Mouse (Mus musculus) heart, postnatal 0 days (tissue): ENCODE measurements around the gene Ret. TPM values are rescaled to one million over a fixed set of nuclear protein-coding genes. Genes with fewer than 3 reads are reported as not detected.

ENCODE experiments used
- ATAC-seq: fragments of 200-750 bp; cut with Nextera tagmentation; 2 replicates; pipeline ENCODE4 v1.8.0; 2017; ENCODE audit warnings: low read depth, moderate number of reproducible peaks, moderate library complexity; ENCODE audit not compliant: insufficient read depth
- DNase-seq: peaks from one replicate; pipeline ENCODE4 v3.0.0-alpha.2; 2016; ENCODE audit warnings: low spot score
- H3K27ac ChIP-seq: fragments of 300-500 bp; sonication (generic); 2 replicates; pipeline ENCODE4 v1.5.1; 2014; ENCODE audit warnings: low read depth, mild to moderate bottlenecking
- H3K27me3 ChIP-seq: fragments of 300-500 bp; sonication (generic); 2 replicates; pipeline ENCODE4 v1.6.1; 2014; ENCODE audit warnings: low read length, mixed read lengths; ENCODE audit not compliant: control insufficient read depth, insufficient read depth
- H3K36me3 ChIP-seq: fragments of 300-500 bp; sonication (generic); replicated peaks from 2 replicates; pipeline ENCODE4 v1.6.1; 2014; ENCODE audit warnings: low read length, mixed read lengths; ENCODE audit not compliant: control insufficient read depth, insufficient read depth
- H3K4me1 ChIP-seq: fragments of 300-500 bp; sonication (generic); 2 replicates; pipeline ENCODE4 v1.6.1; 2014; ENCODE audit warnings: antibody characterized with exemption; ENCODE audit not compliant: control insufficient read depth, insufficient read depth
- H3K4me2 ChIP-seq: fragments of 300-500 bp; sonication (generic); 2 replicates; pipeline ENCODE4 v1.6.1; 2014; ENCODE audit warnings: low read depth, mild to moderate bottlenecking, low read length, moderate library complexity
- H3K4me3 ChIP-seq: fragments of 300-500 bp; sonication (generic); 2 replicates; pipeline ENCODE4 v1.5.1; 2014; ENCODE audit warnings: low read depth, low read length
- H3K9ac ChIP-seq: fragments of 300-500 bp; sonication (generic); replicated peaks from 2 replicates; pipeline ENCODE4 v1.6.1; 2014; ENCODE audit warnings: low read depth, low read length, mixed read lengths
- H3K9me3 ChIP-seq: fragments of 300-500 bp; sonication (generic); replicated peaks from 2 replicates; pipeline ENCODE4 v1.6.1; 2016; ENCODE audit warnings: low read length; ENCODE audit not compliant: control insufficient read depth
- CTCF ChIP-seq: IDR thresholded peaks from 2 replicates; pipeline ENCODE4 v1.5.1; 2016; ENCODE audit warnings: antibody characterized with exemption, control low read depth, low read depth
- EP300 ChIP-seq: IDR thresholded peaks from 2 replicates; pipeline ENCODE4 v1.6.1; 2016; ENCODE audit warnings: antibody characterized with exemption, low read depth
- WGBS: fragments of 180-500 bp; shearing (Covaris S2); extraction: QIAGEN DNeasy Blood & Tissue Kit; methylation state at CpG from one replicate; pipeline ENCODE4 v1.1.7; 2014; 5-methylcytosine and 5-hydroxymethylcytosine counted together
- polyA plus RNA-seq: library from polyadenylated mRNA; unstranded; fragments of >200 nt; fragmentation: Nextera tagmentation; extraction: Ambion mirVana; gene quantifications from 2 replicates; pipeline ENCODE4 v1.2.1, GENCODE M21; 2015
- total RNA-seq: library from RNA; depleted of rRNA; stranded (reverse); fragments of >200 nt; gene quantifications from 2 replicates; pipeline ENCODE4 v1.2.3, GENCODE M21; 2014; ENCODE audit warnings: low replicate concordance

Gene Ret
- total and polyA plus RNA-seq, 2 experiments from 2014 or later = 0.23 to 0.38 TPM

DNA sequence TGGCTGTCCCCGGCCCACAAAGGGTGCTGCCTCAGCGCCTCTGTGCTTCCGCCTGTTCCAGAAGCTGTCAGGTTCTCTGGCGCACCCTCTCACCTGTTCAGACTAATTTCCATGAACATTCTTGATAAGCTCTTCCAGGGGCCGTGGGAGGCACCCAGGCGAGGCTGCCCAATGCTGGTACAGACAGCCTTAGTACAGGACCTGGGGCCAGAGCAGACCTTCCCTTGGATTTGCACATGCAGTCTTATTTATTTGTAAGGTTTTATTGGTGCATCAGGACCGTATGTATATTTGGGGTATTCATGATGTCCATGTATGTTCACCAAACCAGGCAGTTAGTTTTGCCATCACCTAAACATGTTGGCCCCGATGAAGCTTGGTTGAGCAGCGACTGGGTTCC is 18.2 kb upstream of the Ret start:
- no peak for DNase-seq
- no peak for ATAC-seq
- no peak overlapping the region for H3K4me2 ChIP-seq
- H3K36me3 ChIP-seq = no peaks in the 10 kb centered on the region
- H3K4me1 ChIP-seq = no peaks in the 10 kb centered on the region
- H3K27ac ChIP-seq = no peak overlapping the region
- H3K9ac ChIP-seq = no peak overlapping the region
- WGBS = 80% methylated on average over 9 of the region's 9 CpGs
- no peak overlapping the region for H3K4me3 ChIP-seq
- H3K27me3 ChIP-seq = no peaks in the 10 kb centered on the region
- TF ChIP-seq EP300 = no peak
- no peaks in the 10 kb centered on the region for H3K9me3 ChIP-seq

DNA sequence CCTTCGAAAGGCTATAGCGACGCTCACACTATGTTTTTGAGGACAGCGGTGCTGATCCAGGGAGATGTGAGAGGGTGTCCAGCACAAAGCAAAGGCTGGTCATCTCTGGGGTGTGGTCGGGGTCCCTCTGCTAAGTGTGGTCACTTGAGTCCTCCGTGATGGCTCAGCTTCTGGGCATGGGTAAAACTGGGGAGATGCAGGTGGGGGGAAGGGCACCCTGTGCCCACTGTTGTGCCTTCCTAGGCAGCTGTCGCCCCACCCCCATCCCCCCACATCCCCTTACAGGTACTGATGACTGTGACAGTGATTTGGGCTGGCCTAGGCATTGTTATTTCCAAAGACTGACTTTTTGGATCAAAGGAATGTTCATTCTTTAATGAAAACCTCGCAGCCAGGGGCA is 10.8 kb upstream of the Ret start:
- no peak overlapping the region for H3K4me3 ChIP-seq
- H3K4me2 ChIP-seq = no peak overlapping the region
- WGBS = 83% methylated on average over 8 of the region's 8 CpGs
- ATAC-seq (no peak), DNase-seq (no peak)
- TF ChIP-seq EP300 = no peak
- TF ChIP-seq CTCF = no peak
- H3K27me3 ChIP-seq = 0 out of 2 replicates have a peak, but pooled peaks cover 6% of the 10 kb centered on the region
- H3K9ac ChIP-seq = no peak overlapping the region
- no peaks in the 10 kb centered on the region for H3K4me1 ChIP-seq
- no peak overlapping the region for H3K27ac ChIP-seq
- no peaks in the 10 kb centered on the region for H3K36me3 ChIP-seq
- no peaks in the 10 kb centered on the region for H3K9me3 ChIP-seq

DNA sequence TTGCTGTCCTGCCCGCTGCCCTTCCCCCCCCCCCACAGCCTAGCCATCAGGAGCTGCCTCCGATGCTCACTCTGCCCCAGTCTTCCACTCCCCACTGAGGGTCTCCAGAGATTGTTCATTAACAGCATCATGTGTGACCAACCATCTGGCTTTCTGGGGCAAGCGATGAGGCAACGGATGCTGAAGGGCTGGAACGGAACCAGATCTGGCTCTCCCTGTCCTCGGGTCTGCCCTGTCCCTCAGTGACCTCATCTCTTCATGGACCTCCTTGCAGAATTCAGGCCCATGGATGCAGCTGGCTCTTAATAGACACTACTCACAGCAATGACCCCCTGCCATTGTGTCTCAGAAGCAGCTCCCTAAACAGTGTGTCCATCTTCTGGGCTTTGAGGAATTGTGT is 8.9 kb upstream of the Ret start:
- ATAC-seq (no peak), DNase-seq (no peak)
- Histone ChIP-seq H3K36me3 (no peaks in the 10 kb centered on the region), H3K4me3 (no peak overlapping the region), H3K27ac (no peak overlapping the region), H3K27me3 (peaks cover 19% of the 10 kb centered on the region), H3K9me3 (no peaks in the 10 kb centered on the region), H3K4me2 (no peak overlapping the region), H3K4me1 (no peaks in the 10 kb centered on the region), H3K9ac (no peak overlapping the region)
- WGBS = 81% methylated on average over 6 of the region's 6 CpGs
- no peak for TF ChIP-seq EP300
- TF ChIP-seq CTCF = no peak

DNA sequence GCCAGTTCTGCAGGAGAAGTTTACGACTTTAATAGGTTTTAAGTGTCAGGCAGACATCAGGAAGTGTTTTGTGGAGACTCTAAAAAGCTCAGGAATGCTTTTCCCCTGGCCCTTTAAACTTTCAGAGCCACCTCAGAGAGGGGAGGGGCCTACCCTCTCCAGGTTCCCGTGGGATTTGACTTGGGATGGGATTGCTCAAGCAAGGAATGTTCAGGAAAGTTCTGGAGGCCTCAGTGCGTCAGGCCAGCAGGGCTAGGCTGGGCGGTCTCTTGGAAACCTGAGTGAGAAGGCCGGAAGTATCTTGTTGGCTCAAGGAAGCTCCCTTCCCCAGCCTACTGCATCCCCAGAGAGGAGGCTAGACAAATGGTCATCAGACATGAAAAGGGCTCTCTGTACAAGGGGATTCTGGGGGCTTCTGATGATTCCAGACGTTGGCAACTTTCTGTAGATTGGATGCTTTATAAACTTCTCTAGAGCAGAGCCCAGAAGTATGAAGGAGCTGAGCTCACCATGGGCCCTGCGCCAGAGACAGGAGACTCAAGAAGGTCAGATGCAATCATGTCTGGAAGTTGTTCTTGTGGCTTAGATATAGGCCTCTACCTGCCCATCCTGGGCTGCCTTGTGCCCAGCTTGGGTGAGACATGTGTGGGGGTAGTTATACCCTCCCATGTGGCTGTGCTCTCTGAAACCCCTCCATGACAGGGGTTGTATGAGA is 7.8 kb upstream of the Ret start:
- no peak overlapping the region for H3K27ac ChIP-seq
- H3K36me3 ChIP-seq = no peaks in the 10 kb centered on the region
- no peak overlapping the region for H3K9ac ChIP-seq
- H3K9me3 ChIP-seq = no peaks in the 10 kb centered on the region
- ATAC-seq (peak; percentile 49; the same call in 1 of the 2 replicates), DNase-seq (peak; percentile 7)
- H3K4me3 ChIP-seq = no peak overlapping the region
- H3K4me2 ChIP-seq = no peak overlapping the region
- WGBS = 43% methylated on average over 7 of the region's 7 CpGs
- no peaks in the 10 kb centered on the region for H3K4me1 ChIP-seq
- H3K27me3 ChIP-seq = peaks cover 27% of the 10 kb centered on the region
- no peak for TF ChIP-seq EP300
- no peak for TF ChIP-seq CTCF

DNA sequence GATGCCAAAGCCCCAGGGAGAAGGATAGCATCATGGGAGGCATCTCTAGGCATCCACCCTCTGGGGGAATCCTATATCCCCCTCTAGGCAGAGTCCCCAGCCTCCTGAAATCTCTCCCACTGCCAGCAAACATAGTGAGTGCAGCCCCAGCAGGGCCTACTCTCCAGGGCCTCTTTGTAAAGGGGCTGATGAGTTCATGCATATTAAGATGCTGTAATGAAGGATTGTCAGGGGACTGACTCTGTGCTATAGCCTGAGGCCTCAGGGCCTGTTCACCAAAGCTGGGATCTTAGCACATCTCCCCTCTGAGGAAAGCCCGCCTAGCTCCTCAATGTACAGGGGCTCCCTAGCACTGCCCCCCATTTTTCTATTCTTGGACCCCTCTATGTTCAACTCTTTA is 6.6 kb upstream of the Ret start:
- H3K9ac ChIP-seq = no peak overlapping the region
- H3K4me3 ChIP-seq = no peak overlapping the region
- no peak overlapping the region for H3K27ac ChIP-seq
- H3K4me2 ChIP-seq = no peak overlapping the region
- 89% methylated on average over 1 of the region's 1 CpGs for WGBS
- H3K27me3 ChIP-seq = peaks cover 40% of the 10 kb centered on the region
- H3K9me3 ChIP-seq = no peaks in the 10 kb centered on the region
- no peak for TF ChIP-seq CTCF
- TF ChIP-seq EP300 = no peak
- H3K4me1 ChIP-seq = no peaks in the 10 kb centered on the region
- no peaks in the 10 kb centered on the region for H3K36me3 ChIP-seq
- no peak for ATAC-seq
- no peak for DNase-seq

DNA sequence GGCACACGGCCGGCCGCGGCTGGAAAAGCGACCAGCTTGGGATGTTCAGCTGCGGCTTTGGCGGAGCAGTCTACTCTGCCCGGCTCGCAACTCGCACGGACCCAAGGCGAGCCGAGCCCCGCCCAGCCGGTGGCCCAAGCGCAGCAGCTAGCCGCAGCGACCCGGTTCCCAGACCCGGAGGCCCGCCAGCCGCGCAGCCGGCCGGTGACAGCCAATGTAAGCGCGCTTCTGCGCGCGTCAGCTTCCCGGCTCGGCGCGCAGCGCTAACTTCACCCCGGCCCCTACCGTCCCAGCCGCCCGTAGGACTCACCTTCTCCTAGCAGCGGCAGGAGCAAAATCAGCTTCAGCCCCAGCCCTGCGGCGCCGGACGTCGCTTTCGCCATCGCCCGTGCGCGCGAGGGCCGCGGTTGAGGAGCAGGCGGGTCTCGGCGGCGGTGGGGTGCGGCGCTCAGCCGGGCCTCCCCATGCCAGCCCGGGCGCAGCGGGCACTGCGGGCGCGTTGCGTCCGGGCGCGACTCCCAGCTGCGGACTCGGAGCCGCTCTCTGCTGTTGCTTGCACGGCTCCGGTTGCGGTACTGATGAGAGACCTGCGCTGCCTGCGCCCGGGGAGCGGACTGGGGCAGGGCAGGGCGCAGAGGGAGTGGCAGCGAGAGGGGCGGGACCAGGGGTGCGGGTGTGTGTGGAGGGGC is 623 bp downstream of the Ret start:
- Histone ChIP-seq H3K9me3 (no peaks in the 10 kb centered on the region), H3K4me1 (no peaks in the 10 kb centered on the region), H3K27ac (no peak overlapping the region), H3K9ac (no peak overlapping the region), H3K27me3 (peaks cover 77% of the 10 kb centered on the region), H3K4me2 (peak overlapping the region; percentile 98), H3K36me3 (no peaks in the 10 kb centered on the region), H3K4me3 (peak overlapping the region; percentile 56)
- ATAC-seq = peak; percentile 34; the same call in 1 of the 2 replicates
- WGBS = under 1% methylated on average over 84 of the region's 84 CpGs
- no peak for DNase-seq
- TF ChIP-seq CTCF = no peak
- no peak for TF ChIP-seq EP300
